Mouse (Mus musculus): ENCODE data around the gene Gm11111. TPM values are rescaled to one million over a fixed set of nuclear protein-coding genes. Genes with fewer than 3 reads are reported as not detected.

Gene Gm11111
- polyA plus RNA-seq, 1 experiment: not detected

DNA sequence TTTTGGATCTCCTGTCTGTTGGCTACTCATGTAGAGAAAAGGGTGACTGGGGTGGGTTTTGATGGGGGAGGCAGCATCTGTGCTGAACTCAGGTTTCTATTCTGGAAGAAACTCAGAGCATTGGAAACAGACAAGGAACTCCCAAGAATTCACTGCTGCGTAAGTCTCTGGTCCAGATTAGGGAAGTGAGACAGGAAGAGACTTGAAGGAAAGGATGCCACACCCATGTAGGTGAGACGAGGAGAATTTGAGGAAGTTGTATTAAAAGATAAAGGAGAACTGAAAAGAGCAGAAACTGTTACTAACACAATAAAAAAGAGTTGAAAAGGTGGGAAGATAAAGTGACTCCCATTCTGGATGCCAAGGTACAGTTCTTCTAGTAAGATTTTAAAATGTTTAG lies 25.9 kb downstream of the Gm11111 start:
- Histone ChIP-seq H3K4me3 (ENCODE audit: insufficient read depth, low read length) (no peak overlapping the region), H3K4me1 (ENCODE audit: control insufficient read depth, insufficient read depth, low read length) (no peaks in the 10 kb centered on the region), H3K27ac (ENCODE audit: insufficient read depth, low read depth, low read length) (no peak overlapping the region)
- no peak for TF ChIP-seq POLR2A (IDR thresholded peaks at IDR 0.05; ENCODE audit: borderline replicate concordance, low read depth, low read length)
- TF ChIP-seq CTCF (IDR thresholded peaks at IDR 0.05; ENCODE audit: low read depth, low read length): no peak

DNA sequence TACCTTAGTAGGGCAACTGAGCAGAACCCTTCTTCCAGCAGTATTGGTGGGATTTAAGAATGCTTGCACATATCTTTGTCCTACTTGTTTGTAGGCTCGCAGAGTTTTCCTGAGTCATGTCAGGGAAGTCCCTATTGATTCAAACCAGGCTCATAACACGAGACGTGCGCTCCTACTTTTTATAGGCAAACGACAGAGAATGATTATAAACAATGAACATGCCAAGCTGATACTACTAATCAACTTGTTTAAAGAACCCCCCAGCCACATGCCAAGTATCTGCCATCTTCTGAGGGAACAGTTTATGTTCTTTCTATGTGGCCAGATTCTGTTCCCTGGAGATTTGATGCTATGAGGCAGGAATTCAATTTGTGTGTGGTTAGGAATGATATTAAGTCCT lies 28.3 kb downstream of the Gm11111 start:
- no peak overlapping the region for H3K4me3 ChIP-seq (ENCODE audit: insufficient read depth, low read length)
- H3K4me1 ChIP-seq (ENCODE audit: control insufficient read depth, insufficient read depth, low read length): no peaks in the 10 kb centered on the region
- TF ChIP-seq CTCF (IDR thresholded peaks at IDR 0.05; ENCODE audit: low read depth, low read length) (no peak), POLR2A (IDR thresholded peaks at IDR 0.05; ENCODE audit: borderline replicate concordance, low read depth, low read length) (no peak)
- no peak overlapping the region for H3K27ac ChIP-seq (ENCODE audit: insufficient read depth, low read depth, low read length)

- no peak overlapping the region for H3K4me3 ChIP-seq (ENCODE audit: insufficient read depth, low read length)
- TF ChIP-seq POLR2A (IDR thresholded peaks at IDR 0.05; ENCODE audit: borderline replicate concordance, low read depth, low read length) (no peak), CTCF (IDR thresholded peaks at IDR 0.05; ENCODE audit: low read depth, low read length) (no peak)
- H3K27ac ChIP-seq (ENCODE audit: insufficient read depth, low read depth, low read length): no peak overlapping the region
- H3K4me1 ChIP-seq (ENCODE audit: control insufficient read depth, insufficient read depth, low read length): no peaks in the 10 kb centered on the region
These were observed 29.6 kb downstream of the Gm11111 start for GRCm38 (mm10) chr5:98582051-98582450.

GRCm38 (mm10) chr5:98585915-98586314 lies 33.4 kb downstream of the Gm11111 start:
- TF ChIP-seq CTCF (IDR thresholded peaks at IDR 0.05; ENCODE audit: low read depth, low read length) (no peak), POLR2A (IDR thresholded peaks at IDR 0.05; ENCODE audit: borderline replicate concordance, low read depth, low read length) (no peak)
- H3K27ac ChIP-seq (ENCODE audit: insufficient read depth, low read depth, low read length): no peak overlapping the region
- H3K4me3 ChIP-seq (ENCODE audit: insufficient read depth, low read length): no peak overlapping the region
- H3K4me1 ChIP-seq (ENCODE audit: control insufficient read depth, insufficient read depth, low read length): no peaks in the 10 kb centered on the region

Other genes with a start within 250 kb of the Gm11111 start
- not detected in 2 replicates for gene Cfap299, start 223.4 kb upstream of the Gm11111 start, polyA plus RNA-seq (2012; ENCODE audit: insufficient read depth, insufficient read length, missing spikeins)

Data from bone marrow macrophage, adult 2 months (primary cell).